Mouse (Mus musculus) layer of hippocampus, postnatal 10 days (tissue): ENCODE measurements around the gene Bnc2. TPM values are rescaled to one million over a fixed set of nuclear protein-coding genes. Genes with fewer than 3 reads are reported as not detected.

Experiments
- DNase-seq, 2 experiments: peaks; one replicate each; pipeline ENCODE4 v3.0.0; 2021; ENCODE audit warnings: low spot score in 2 of 2
- total RNA-seq, 2 experiments: library from RNA; stranded (reverse); gene quantifications; 2 replicates each; pipeline ENCODE4 v1.2.3; 2021

Gene Bnc2
- total RNA-seq, 2 experiments from 2014 or later: 1.9 to 2.2 TPM

DNA sequence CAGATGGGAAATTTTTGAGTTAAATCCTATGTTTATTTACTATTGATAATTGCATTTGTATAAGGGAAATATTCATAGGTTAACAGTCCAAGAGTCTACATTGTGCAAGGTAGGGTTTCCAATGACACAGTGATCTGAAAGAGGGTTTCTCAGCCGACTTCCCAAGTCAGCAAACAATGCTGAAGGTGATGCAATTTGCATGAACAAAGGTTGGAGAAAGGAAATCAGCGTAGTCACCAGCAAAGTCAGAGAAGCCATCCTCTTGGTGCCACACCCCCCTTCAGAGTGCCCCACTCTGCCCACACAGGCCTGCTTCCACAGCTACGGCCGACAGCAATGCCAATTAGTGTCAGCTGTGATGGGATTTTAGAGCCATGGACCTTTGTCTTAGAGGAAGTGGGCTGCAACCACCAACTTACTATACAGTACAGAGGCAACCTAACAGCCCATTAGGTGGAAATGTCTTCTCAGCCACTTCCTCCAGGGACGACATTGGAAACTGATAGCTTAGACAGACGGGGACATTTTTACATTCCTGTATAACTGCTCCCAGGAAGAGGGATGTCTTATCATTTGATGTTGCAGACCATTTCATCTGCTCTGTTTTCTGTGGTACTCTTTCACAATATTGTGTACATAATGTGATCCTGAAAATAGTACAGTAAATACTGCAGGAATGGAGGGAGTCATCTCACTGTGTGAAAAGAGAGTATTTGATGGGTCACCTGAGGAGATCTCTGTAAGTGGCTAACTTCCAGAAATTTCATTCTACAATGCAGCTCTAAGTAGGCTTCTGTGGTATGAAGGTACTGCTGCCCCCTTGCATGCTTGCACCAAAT lies 243.2 kb downstream of the Bnc2 start:
- DNase-seq: no peak

DNA sequence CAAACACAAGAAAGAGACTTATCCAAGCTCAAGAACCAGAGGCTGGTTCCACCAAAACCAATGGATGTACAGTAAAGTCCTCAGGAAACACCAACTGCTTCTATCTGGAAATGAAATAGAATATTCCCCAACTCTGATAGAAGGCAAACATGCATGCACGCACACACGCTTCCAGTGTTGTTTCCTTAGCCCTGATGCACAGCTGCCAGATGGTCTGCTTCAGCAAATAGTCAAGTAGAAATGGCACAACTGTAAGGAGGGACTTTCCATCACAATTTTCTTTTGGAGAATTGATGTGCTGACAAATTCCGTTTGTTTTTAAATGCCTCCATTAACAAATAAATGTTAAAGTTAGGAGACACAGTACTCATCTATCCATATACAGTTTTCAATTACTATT lies 247.1 kb downstream of the Bnc2 start:
- no peak for DNase-seq

DNA sequence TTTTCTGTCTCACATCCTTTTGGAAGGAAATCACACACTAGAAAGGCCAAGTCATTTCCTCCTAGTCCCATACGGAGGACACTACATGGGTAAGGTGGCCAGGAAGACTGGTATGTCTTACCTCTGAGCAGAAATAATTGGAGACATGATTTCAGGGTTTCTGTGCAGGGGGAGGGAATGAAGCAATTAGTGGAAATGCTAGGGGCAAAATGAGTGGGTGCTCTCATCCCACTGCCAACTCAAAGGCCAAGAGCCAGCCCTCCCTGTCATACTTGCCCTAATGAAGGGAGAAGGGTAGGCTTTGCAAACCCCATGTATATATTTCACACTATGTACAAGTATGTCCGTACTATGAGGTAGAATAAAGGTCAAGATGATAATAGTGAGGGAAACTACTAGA lies 263.6 kb downstream of the Bnc2 start:
- DNase-seq: no peak

DNA sequence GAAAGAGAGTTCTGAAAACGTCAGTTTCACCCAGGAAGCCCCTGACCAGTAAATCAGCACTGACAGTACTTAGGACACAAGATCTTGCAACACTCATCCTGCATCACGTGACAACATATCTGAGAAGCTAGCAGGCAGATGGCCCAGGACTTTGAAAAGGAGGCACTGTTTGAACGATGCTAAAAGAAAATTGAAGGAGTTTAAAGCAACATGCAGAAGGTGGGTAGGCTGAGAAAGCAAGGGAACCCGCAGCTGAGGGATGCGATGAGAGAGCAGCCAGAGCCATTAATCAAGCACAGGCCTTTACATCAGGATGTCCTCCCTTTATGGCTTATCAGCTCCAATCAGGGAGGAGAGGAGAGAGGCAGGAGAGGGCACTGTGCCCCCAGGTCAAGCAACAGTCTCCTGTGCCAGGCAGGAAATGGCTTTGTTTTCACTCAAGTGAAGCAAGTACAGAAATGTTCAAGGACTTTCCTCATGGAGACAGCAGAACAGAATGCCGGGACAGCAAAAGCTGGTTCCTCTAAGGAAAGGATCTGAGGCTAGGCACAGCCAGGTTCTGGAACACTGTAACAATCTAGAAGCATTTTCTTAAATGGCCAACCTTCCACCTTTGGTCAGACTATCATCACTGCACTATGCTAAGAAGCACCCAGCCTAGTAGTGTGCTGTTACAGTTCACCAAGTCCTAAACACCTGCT lies 267.6 kb downstream of the Bnc2 start:
- no peak for DNase-seq

DNA sequence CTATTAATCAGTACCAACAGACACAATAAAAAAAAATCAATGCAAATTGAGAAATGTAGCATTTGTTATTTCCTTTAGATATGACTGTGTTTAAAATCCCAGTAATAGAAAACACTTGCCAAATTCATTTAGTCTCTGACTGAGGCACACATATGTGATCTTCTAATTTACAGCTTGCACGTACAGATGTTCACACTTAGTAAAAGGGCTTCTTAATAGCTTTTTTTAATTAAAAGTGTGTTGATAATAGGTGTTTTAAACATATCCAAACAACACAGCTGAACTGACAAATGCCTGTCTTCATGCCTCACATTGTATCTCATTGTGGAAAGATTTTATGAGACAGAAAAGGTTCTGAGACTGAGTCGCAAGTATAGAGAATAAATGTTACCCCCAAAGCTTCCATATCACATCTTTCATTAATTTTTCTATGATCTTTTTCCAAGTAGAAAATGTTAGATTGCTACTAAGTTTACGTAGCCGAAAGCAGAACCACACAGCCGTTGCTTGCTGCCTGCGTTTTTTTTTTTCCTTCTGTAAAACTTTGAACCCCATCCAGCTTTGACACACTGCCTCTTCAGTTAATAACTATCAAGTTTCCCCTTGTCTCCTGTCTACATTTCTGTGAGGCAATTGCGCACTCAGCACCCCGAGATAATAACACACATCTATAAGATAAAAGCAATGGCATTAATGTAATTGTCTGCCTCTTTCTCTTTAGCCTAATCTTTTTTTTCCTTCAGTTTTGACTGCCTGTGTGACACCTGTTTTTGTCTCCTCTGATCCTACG lies 271.5 kb downstream of the Bnc2 start:
- DNase-seq: no peak

DNA sequence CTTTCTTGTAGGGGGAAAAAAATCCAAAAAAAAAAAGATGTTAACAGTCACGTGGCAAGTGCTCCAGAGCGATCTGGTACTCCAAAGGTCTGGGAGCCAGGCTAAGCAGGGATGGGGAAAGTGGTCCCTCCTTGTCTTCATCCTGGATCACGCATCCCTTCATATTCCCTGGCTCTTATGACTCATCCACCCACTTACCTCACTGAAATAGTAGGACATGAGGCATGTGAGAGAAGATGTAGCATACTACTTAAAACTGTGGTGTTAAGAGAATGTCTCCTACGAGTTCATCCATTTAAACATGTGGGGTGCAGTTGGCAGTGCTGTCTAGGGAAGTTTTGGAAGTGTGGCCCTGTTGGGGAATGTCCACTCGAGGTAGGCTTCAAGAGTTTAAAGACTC lies 286.1 kb downstream of the Bnc2 start:
- DNase-seq: no peak

DNA sequence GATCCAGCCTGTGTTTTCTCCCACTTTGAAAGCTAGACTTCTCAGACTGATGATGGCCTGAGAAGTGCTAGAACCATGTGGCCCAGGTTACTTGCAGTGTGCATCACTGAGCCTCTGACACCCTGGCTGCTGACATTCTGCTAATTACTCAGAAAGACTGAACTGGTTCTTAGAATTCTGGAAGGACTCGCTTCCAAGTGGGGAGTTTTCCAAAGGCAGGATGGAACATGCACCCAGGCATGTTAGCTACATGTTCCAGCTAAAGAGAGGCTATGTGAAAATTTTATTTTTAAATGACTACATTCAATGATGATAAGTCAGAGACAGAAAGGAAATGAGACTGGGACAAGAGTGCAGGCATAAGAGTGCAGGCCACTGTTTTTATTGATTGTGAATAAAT lies 289.9 kb downstream of the Bnc2 start:
- no peak for DNase-seq

DNA sequence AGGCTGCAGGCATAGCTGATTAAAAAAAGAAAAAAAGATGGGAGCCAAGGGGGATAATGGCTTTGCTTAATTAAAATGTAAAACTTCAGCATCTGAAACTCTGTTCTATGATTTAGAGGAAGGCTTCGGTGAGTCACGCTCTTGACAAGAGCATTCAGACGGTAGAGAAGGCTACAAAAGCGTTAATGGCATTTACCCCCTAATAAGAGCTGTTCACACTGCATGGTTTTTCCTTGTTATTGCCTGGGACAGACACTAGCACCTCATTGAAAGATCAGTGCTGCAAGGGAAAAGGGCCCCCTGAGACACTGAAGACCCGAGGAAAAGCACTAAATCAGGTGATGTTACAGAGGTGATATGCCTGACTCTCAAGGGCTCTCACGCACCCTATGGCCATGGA lies 295.8 kb downstream of the Bnc2 start:
- DNase-seq: no peak

DNA sequence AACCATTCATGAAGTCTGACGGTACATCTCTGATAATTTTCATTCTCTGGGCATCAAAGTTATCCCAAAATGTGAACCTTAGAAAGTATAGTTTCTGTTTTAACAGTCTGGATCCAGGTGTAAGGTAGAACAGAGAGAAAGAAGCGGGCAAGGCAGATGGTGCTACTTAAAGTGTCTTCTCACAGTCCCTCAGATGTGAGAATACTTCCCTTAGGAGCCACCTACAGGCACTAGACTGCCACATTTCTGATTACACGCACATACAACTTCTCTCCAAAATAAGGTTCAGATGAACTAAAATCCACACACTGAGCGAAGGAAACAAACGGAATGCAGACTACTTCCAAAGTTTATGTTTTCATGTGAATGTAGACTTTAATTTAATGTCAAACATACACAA lies 297.6 kb downstream of the Bnc2 start:
- no peak for DNase-seq

DNA sequence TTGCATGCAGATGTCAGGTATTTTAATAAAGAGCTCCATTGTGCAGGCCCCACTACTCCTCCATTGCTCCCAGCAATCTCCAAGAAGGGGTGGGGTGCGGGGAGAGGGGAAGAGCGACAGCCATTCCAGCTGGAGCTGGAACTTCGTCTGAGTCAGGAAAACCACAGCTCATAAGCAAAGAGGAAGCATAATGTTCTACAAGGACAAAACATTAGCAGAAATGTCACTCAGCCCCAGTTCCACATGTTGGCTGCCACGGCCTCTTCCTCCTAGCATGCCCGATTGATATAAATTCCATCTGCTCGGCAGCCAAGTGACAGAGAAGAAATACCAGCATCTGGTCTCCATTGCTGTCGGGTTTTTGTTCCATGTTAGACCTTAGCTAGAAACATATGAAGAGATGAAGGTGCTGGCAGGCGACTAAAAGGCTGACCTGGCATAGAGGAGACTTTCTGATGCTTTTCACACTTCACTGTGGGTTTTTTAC lies 312.7 kb downstream of the Bnc2 start:
- no peak for DNase-seq

DNA sequence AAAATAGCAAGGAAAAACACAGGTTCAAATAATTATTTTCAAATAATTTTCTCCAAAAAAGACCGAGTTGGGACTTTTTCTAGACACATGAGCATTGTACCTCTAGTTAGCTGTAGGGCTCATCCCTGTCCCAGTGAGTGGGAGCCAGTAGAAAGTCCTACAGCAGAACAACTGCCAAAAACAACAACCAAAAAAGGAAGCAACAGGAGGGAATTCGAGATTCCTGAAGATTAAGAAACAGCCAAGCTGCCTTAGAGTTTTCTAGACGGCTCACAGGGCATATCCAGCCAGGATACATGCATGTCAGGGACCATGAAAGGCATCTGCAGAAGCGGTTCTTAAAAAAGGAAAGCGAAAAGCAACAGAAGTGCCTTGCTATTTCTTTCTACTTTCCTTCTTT lies 313.9 kb downstream of the Bnc2 start:
- DNase-seq: no peak

DNA sequence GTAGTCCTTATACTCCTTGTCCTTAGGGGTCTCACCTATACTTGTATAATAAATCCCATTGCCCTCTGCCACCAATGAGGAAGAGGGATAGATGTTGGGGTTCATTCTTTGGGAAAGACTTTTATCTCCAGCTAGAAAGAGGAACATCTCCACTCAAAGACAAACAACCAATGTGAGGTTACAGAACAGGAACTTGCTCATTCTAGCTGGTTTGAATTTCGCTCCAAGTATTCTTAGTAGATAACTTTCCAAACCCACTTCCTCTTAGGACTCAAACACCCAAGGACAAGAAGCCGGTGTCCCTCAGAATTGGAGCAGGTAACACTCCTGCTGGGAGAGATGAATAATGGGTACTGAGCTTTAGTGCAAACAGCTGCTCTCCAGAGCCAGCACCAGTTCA lies 315.1 kb downstream of the Bnc2 start:
- DNase-seq: no peak

DNA sequence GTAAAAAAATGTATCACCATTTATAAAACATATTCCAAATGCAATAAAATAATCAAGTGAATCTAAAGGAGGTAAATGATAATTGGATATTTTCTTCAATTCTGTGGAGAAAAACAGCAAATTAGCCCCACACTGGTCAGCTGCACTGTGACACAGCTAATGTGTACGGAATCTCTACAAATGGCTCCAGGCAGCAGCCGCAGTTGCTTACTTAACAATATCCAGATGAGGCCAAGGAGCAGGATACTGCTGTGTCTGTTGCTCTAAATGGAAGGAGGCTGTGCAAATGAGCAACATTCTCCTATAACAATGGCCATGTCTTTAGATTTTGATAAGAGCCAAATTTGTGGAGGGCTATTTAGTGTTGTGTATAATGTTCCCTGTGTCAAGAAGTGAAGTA lies 316.9 kb downstream of the Bnc2 start:
- no peak for DNase-seq

DNA sequence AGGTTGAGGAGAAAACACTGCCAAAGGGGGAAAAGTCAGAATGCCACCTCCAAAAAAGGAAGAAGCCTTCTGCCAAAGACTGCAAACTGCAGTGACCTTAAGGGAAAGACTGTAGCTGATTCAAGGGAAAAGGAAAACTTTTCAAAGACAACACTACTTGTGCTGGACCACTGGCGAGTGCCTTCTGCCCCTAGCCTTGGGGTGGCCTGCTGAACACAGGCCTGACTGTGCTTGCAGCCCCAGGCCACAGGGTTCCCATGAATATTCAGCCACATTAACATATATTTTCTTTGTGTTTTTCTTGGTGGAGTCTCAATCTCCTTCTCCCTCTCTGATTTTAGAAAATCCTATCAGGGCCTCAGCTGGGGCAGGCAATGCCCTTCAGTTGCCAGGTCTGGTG lies 317.7 kb downstream of the Bnc2 start:
- no peak for DNase-seq

DNA sequence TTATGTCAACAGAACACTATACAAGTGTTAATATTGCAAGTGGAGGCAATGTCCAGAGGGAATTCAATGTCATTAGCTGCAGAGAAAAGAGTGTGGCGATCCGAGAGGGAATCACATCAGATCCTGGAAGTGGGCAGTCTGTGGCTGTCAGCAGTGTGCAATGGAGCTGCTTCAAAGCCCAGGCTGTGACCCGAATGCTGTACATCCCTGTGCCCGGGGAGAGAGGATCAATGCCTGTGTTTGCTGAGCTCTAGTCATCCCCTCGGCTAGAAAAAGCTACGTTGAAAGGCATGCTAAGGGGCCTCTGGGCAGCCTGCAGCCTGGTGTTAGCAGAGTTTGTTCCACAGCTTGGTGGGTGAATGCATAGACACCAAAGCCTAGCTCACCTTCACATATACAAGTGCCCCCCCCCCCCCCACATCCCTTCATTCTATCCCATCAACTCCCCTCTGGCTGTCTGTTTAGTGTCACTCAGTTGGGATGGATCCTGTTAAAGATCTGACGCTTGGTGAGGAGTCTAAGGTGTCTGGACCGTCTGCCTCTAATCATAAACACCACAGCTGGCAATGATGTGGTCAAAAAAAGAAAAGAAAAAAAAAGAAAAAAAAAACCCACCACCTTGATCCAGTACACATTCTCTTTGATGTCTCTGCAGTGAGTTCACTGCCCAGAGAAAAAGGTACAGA lies 318.5 kb downstream of the Bnc2 start:
- no peak for DNase-seq

DNA sequence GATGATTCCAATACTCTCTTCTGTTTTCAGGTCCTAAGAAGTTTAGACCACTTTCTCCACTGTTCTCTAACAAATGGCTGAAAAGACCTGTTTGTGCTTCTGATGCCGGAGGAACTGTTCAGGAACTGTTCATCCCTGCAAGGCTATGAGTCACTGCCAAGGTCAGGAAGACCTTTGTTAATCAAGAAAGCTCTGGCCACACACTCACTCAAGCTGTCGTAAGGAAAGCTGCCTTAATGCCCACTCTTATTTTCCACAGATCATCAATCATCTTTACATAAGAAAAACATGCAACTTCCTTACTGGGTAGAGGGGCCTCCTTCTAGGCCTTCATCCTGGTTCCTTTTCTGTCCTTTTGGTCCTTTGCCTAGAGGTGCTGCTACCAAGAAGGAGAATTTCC lies 322.4 kb downstream of the Bnc2 start:
- no peak for DNase-seq

DNA sequence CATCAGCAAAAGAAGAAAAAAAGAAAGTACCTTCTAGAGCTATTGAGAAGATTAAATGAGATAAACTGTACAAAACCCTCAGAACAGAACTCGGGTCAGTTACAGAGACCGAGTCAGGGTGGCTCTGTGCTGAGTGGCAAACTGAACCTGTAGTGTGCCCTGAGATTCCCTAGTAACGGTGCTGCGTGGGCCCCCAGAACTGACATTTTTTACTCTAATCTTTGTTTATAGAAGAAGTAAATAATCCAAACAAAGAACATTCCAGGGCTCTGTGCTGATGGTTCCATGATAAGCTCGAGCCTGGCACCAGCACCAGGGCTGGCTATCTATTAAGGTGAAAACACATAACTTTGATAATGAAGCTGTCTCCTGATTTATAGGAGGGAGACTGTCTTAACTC lies 325.5 kb downstream of the Bnc2 start:
- no peak for DNase-seq

DNA sequence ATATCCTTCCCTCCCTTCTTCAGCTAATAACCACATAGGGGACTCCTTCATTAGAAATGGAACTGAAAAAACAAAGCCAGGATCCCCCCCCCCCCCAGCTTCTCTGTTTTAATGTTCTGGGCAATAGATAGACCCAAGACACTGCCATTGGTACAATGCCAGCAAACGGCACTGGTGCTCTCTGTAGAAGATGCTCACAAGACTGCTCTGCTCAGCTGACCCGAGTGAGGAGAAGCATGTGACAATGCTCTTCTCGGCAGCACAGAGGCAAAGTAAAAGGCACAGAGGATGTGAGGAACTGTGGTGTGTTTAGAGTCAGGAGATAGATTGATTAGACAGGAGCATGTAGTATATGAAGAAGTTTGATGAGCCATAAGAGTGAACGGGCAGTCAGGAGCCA lies 335.9 kb downstream of the Bnc2 start:
- no peak for DNase-seq

DNA sequence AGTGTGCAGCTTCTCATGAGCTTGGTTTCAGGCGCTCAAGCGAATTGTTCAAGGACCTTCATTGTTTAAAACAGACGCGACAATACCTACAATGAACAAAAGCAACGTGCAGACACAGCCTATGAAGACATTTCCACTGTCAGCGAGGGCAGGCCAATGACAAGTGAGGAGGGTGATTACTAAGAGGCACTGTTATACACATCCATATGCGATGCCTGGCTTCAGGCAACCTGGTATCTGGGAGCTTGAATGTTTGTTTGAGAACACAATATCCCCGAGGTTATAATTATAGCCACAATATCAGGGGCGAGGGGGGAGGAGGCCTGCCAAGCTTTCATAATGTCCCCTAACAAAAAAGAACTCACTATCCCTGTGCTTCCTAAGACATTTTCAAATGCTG lies 343.1 kb downstream of the Bnc2 start:
- no peak for DNase-seq

DNA sequence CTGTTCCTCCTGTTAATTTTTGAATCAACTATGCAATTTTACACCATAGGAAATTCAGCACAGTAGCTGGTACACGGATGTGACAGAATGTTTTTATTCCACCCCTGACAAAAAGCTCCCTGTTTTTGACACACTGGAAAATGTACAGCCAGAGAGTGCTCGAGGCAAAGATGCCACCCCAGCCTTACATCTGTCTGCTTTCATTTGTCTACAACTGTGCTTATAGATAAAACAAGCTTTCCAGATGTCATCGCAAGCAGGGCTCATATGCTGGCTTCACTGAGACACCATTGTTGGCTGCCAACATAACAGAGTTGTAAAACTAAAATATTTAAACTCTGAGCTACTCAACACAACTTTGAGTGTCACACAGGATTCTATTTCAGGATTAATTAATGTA lies 343.6 kb downstream of the Bnc2 start:
- no peak for DNase-seq

DNA sequence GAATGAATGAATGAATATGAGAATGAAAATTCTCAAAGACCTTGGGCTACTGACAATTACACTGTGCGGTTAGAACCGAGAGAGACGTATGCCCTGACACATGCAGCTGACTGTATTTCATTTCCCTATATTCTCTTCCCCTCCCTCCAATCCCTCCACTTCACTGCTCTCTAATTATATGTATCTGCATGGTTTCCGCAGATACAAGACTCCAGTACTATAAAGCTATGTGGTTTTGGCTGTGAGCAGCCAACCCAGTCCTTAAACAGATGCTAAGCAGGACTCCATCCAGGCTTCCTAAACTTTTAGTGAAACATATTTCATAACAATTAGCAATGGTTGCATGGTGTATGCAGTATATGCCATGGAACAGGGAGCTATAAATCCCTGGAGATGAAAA lies 344.6 kb downstream of the Bnc2 start:
- no peak for DNase-seq
